Mouse (Mus musculus) inflammation-experienced regulatory T-cells, adult 6 months (primary cell): ENCODE measurements around the gene Jph2. TPM values are rescaled to one million over a fixed set of nuclear protein-coding genes. Genes with fewer than 3 reads are reported as not detected.
A peak's percentile ranks its signal among the peaks of the same experiment; 100 is the strongest.

Source experiments
- ATAC-seq: one replicate; pipeline ENCODE4 v1.8.0; 2017
- polyA plus RNA-seq, 3 experiments: library from polyadenylated mRNA; unstranded; fragments of 100-300 nt; shearing (Covaris generic); gene quantifications; one replicate each; pipeline ENCODE4 v1.2.1; 2017

Gene Jph2
- polyA plus RNA-seq, 3 experiments from 2014 or later, result not detected

DNA sequence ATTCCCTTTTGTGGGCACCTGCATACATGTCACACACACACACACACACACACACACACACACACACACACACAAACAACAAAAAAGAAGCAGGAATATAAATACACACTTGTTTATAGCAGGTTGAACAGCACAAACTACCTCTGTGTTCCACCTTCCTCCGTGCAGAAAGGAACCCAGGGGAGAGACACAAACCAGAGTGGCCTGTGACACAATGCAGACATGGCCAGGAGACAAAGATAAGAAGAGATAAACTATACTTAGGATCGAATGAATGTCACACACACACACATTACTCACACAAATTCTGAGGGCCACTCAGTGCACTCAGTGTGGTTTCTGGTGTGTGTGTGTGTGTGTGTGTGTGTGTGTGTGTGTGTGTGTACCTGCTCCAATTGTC, 38.5 kb downstream of the Jph2 start:
- no peak for ATAC-seq

DNA sequence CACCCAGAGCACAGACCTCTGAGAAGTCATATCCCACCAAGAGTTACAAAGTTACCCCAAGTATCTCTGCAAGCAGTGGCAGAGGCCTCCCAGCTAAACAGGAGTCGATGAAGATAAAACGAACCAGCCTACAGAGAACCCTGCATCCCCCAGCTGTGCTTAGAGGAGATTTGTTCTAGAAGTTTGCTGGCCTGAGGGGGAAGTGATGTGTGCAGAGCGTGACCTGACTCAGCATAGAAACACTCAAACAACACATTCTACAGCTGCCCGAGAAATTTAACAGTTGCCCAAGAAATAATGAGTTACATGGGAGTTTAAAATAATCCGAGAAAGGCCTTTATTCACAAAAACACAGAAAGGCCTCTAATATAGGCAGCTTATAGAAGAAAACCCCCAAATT, 39.1 kb downstream of the Jph2 start:
- ATAC-seq, result no peak

DNA sequence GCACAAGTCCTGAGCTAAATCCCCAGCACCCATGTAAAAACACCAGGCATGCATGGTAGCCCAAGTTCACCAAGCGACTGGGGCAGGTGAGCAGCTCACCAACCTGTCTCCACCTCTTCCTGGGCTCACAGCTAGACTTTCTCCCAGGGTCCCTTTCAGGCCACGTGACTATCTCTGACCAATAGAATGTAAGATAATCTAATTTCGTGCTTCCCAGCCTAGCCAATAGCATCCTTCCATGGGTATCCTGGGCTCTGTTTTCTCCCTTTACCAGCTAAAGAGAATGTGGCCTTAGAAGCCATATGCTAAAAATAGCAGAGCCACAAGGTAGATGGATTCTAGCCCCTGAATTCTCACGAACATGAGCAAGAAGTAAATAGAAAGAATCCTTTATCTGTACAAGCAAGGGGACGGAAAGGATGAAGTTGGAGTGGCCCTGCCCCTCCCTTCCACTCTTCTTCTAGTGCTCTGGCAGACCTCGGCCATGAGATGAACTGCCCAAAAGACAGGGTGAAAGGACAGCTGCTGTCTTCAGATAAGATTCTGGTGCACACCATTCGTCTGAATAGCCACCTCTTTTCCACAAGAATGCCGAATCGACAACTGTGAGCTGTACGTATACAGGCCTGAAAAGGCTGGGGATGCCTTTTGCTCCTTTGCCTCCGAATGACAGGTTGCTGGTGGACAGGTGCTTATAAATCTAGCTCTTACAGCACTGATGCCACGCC, 41.5 kb downstream of the Jph2 start:
- ATAC-seq, result no peak

DNA sequence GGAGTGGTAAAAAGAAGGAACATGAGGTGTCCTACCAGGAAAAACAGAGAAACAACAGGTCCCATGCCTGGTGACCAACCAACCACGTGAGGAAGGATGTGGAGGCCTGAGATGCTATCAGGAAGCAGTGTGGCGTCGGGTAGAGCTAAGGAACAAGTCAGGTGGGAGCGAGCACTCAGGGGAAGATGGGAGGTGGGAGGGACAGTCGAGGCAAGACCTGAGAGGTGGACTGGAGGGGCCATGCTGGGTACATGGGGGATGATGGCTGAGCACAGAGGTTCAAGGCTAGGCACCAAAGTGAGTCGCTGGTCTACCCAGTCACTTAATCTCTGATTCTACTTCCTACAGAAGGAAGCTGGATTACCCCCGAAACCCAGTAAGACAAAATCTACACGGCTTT, 42.1 kb downstream of the Jph2 start:
- ATAC-seq, result no peak

DNA sequence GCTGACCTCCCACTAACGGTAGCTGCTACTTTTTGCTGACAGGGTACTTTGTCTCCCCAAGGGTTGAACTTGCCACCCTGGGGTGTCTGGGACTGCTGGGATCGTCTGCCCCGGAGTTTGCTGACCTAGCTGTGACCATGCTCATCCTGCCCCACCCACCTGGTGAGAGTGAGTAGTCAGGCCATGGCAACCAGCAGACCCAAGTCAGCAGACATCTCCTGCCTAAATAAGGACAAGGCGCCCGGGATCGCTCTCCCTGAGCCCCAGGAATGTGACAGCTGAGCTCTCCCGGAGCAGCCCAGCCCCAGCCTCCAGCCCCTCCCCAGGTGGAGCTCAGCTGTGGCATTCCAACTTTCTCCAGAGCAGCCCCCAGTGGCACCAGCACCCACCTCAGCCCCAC, 44.1 kb downstream of the Jph2 start:
- ATAC-seq, result no peak

DNA sequence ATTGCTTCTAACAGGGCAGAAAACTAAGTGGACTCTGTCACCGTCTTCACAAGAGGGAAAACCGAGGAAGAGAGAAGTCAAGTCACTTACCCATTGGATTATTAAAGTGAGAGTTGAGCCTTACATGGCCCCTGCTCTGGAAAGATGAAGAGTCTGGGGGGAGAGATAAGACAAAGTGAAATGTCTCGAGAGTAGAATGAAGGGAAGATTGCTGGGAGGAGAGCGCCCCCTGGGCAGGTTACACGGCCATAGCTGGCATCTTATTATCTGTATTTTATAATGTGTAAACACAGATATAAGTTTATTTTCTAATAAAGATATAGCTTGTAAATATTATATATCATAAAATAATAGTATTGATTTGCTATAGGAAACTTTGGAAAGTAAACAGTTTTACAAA, 47.4 kb downstream of the Jph2 start:
- no peak for ATAC-seq

DNA sequence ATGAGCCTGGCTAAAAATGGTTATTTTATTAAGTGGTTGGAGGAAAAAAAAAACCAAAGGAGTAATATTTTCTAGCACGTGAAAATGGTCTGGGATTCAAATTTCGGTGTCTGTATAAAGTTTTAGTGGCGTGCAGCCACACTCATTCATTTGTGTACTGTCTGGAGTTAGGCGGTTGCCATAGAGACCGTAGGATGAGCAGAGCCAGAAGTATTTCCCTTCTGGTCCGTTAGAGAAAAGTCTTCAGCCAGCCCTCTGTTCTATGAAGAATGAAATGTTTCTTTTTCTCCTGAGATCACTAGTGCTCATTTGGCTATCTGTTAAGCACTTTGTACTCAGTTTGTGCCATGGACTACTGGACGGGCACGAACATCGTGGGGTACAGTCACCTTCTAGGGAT, 48.4 kb downstream of the Jph2 start:
- ATAC-seq, result no peak

DNA sequence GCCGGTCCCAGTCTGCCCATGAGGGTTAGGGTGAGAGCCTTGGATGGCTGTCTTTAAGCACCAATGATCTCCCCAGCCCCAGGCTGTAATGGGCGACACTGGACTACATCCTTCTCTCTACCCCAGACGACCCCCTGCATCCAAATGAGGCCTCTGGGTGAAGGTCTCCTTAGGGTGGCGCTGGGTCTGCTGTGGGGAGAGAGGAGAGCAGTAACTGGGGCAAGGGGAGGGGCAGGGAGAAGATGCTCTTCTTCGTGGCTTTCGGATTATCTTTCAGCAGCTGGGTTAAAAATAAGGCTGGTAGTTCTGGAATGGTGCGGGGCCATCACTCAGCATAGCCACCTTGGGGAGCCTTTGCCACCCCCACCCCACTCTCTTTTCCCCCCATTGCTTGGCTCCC, 49.1 kb downstream of the Jph2 start:
- no peak for ATAC-seq

DNA sequence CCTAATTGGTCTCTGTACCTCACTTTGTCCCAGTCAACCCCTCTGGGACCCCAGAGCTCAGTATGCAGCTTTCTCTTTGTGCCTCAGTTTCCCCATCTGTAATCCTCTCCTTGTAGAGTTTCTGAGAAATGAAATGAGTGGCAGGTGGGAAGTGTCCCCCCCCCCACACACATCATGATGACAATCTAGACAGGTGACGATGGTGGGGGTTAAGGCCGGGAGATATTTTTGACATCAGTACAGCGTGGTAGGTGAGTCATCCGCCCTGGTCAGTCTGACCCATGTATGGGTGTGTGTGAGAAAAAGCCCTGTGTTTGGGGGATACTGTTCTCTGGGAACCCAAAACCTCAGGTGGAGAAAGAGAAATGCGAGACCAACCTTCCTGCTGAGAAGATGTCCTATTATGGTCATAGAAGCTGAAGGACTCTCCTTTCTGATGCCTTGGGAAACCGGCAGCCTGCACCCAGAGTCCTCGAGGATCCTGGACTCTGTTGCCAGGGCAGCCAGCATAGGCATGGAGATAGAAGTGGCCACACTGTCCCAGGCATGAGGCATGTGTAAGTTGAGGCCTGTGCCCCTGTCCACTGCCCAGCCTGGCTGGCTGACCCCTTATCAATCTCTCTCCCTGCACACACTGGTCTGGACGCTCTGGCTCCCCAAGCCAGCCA, 50.1 kb downstream of the Jph2 start:
- no peak for ATAC-seq

DNA sequence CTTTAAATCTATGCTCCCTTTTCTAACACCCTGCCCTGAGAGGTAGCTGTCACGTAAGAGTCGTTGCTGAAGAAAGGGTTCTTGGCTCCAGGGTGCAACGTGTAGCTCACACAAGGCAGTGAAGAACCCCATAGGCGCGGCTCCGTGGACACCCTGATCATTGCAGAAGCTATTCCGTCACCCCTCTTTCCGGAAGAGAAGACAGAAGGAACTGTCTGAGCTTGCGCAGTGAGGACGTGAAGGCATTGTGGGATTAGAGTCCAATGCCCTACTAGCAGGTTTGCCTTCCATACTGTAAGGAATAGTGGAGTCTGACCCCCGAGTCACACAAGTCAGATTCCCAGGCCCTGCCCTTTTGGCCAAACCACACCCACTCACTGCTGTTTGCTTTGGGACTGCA, 51.3 kb downstream of the Jph2 start:
- ATAC-seq, result no peak

DNA sequence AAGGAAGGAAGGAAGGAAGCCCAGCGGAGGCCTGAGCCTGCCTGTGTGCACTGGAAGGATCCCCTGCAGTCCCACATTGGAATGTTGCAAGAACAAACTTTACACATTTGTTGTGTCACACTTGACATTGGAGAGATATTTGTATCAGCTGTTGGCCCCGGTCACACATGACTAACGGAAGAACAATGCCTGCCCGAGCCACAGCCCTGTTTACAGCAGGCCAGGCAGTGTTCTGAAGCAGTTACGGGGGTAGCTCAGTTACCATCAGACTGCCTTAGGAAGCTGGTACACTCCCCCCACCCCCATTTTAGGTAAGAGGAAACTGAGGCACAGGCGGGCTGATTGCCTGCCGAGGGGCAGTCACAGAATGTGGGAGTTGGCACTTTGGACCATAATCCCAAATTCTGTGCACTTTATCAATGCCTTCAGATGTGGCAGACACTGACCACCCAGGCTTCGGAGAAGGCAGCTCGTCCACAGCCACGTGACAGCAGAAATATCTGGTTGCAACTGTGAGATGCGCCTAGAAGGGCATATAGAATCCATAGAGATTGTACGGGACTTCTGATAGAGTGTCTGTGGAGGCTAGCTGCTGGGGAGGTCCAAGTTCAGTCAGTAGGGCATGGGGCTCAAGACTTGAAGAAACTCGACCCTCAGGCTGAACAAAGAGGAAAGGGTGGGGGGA, 52.7 kb downstream of the Jph2 start:
- no peak for ATAC-seq

DNA sequence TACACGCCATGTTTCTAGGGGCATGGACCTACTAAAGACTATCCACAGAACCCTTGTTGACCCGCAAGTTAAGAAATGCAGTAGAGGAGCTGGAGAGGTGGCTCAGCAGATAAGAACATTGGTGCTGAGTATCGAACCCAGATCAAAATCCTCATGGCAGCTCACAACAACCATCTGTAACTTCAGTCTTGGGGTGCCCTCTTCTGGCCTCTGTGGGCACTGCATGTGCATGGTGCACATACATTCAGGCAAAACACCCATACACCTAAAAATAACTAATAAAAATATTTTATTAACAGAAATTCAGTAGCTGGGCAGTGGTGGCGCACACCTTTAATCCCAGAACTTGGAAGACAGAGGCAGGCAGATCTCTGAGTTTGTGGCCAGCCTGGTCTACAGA, 54.1 kb downstream of the Jph2 start:
- no peak for ATAC-seq

DNA sequence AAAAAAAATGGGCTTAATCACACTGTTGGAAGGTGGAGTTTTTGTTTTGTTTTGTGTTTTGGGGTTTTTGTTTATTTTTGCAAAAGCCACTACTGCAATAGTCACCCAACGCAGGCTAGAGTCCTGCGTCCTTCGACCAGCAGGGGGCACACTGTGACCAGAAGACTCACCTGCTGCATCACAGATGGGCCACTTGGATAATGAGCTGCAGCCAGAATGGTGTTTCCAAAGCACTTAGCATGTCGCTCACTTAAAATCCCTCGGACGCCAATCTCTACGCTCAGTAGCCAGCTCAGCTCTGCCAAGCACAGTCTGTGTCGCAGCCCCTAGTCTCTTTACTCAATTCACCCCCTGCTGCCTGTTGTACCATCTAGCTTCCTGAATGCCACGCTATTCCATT, 57.5 kb downstream of the Jph2 start:
- ATAC-seq, result no peak

DNA sequence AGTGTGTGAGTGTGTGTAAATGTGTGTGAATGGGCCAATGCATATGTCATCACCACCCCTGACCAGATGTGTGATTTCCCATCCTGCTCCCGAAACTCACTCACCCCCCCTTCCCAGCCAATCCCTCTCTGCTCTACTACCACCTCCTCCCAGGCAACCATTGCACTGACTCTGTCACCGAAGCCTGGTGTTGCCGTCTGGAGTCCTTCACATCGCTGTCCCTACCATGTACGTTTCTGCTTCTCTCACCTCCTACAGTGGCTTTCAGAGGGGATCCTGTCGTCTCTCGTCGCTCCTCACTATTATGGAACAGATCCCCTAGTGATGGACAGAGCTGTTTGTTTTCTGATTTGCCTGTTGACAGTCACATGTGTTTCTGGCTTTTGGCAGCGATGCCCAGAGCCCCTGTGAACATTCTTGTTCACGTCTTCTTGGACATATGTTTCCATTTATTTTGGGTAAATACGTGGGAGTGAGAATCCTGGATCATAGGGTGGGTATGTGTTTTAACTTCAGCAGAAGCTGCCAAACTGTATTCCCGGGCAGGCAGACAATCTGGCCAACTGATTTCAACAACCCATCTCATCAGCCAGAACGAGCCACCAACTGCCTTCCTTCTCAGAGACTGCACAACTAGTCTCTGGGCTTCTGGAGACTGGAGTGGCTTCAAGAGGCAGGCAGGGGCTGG, 65.3 kb downstream of the Jph2 start:
- ATAC-seq, result no peak

DNA sequence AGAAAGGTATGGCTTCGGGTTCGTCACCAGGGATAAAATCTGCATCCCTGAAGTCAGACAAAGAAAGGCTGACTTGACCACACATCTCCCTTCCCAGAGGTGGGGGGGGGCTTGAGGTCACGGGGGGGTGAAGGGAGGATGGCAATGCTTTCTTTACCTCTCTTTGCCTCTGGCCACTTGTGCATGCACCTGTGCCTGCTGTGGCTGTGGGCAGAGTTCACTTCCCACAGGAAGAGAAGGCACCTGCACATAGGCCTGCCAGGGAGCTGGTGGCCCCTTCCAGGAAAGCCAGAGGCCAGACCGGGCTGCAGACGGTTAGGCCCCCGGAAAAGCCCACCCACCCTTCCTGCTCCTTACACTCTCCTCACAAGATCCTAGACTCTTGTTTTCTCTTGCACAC, 66.4 kb downstream of the Jph2 start:
- no peak for ATAC-seq

DNA sequence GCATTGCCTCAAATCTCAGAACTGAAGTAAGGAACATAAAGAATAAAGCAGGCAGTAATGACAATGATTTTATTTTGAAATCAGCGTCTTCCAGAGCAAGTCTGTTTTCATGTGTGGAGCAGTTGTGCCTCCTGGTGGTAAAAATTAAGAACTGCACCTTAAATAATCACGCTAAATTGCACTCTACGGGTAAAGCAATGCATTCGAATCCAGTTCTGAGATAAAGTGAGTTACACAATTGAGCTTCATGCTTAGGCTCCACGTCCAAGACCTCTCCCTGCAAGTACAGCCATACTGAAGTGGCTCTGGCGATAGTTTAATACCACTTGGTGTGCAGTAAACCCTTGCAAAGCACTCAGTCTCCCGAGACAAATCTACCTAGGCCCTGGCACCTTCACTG, 67.1 kb downstream of the Jph2 start:
- peak; percentile 68 for ATAC-seq

DNA sequence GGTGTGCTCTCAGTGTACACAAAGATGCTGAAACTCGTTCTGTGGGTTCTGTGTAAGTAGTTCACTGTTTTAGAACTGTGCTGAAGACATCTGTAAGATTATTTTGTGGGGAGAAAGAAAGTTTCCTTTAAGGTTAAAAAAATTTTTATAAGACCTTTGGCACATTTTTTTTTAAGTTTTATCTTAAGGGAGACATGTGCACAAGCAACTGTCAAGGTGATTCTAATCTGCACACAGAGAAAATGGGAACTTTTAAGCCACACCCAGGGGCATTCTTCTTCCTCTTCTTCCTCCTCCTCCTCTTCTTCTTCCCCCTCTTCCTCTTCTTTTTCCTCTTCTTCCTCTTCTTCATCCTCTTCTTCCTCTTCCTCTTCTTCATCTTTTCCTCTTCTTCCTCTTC, 74.6 kb downstream of the Jph2 start:
- ATAC-seq, result no peak

DNA sequence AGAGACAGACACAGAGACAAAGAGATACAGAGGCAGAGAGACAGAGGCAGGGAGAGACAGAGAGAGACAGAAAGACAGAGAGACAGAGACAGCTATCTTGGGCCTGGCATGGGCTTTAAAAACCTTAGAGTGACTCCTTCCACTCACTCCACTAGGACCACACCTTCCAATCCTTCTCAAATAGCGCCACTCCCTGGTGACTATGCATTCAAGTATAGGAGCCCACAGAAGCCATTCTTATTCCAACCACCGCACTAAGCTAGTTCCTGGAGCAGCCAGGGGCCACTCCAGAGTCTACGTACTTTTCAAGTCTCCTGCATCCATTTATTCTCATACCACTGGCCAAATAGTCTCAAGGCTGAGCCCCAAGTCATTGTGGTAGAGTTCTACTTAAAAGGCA, 79.0 kb downstream of the Jph2 start:
- no peak for ATAC-seq

DNA sequence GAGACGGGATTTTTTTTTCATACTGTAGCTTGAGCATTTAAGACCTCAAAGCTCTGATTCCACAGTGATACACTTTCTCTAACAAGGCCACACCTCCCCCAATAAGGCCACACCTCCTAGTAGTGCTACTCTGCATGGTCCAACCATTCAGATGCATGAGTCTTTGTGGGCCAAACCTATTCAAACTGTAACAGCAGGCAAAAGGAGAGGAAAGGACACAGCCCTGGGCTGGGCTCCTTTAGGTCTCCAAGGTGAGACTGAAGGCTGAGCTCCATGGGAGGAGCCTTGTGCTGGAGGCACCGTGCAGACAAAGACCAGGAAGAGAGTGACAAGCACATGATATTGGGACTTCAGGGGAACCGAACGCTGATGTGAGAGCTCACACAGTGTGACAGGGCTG, 80.5 kb downstream of the Jph2 start:
- no peak for ATAC-seq

DNA sequence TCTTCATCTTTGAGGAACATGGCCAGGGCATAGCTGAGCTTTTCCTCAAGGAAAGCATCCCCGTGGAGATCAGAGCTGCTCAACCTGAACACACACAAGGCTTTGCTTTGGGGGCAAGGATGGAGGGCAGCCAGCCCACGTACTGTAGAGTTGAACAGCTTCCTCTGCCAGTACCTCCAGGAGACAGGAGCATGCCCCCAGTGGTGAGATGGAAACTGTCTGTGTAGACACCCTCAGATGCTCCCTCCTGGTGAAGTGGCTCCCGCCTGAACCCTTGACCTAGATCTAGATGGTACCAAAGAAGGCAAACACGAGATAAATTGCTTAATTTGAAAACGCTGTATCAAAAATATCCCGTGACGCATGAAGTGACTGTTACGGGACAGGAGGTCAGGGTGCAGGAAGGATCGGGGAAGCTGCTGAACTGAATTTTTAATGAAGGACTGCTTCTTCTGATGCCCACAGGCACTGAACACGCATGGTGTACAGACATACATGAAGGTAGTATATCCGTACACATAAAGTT, 87.6 kb downstream of the Jph2 start:
- no peak for ATAC-seq

DNA sequence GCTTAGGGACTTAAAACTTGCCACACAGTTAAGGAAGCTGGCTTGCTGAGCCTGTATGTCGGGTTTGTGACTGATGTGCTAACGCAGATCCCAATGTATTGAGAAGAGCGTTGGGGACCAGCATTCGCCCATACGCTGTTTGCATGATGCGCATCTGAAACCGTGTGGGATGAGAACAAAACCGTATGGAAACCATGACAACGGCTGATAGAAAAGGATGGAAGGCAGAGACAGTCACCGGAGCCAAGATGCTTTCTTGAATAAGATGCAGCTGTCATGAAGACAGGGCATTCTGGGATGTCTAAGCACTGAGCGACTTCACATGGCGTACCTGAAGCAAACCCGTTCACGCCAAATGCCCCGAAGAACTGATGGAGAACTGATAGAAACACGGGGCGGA, 88.4 kb downstream of the Jph2 start:
- ATAC-seq, result no peak

DNA sequence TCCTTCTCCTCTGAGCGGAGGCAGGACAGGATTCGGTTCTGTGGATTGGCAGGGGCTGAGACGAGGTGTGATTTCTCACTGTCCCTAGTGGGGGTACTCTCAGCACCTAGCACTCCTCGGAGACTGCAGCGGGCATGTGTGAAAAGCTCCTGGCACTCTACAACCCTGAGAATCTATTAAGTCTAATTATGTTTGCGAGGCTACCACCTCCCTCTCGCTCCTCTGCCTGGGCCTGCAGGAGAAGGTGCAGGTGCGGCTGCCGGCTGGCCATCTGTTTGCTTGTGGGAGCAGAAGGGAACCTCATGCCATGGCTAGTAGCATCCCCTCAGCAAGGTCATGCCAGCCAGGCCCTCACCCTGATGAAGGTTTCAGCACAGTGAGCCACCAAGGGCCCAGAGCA, 94.8 kb downstream of the Jph2 start:
- no peak for ATAC-seq

DNA sequence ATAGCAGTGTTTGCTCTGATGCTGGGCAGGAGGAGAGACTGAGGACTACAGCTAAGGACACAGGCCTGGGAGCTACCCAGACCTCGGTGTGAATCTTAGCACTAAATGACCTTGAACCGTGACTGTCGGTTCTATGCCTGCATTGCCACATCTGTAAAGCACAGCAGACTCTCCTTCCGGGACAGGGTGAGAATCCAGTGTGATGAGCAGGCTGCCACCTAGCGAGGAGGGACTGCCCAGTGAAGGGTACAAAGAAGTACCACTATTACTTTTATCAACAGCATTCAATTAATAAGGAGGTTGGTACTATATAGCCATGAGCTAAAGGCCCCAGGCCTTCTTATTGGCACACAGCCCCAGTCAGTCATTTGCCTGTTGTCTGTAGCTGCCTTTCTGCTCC, 96.2 kb downstream of the Jph2 start:
- no peak for ATAC-seq
